Mouse (Mus musculus) Muller cell, postnatal 12 days (primary cell): Measurements from ENCODE around the gene Dnah7c.
A peak's percentile ranks its signal among the peaks of the same experiment; 100 is the strongest.
"Not testable (repeated sequence)": the region's sequence is repeated elsewhere in the genome, so short reads cannot be mapped to it uniquely, and the experiment has no call there.

Experiments used
- DNase-seq: peaks from one replicate; pipeline ENCODE4 v3.0.0-alpha.2; 2015; ENCODE audit errors: inconsistent ontology term

Dnah7c gene

DNA sequence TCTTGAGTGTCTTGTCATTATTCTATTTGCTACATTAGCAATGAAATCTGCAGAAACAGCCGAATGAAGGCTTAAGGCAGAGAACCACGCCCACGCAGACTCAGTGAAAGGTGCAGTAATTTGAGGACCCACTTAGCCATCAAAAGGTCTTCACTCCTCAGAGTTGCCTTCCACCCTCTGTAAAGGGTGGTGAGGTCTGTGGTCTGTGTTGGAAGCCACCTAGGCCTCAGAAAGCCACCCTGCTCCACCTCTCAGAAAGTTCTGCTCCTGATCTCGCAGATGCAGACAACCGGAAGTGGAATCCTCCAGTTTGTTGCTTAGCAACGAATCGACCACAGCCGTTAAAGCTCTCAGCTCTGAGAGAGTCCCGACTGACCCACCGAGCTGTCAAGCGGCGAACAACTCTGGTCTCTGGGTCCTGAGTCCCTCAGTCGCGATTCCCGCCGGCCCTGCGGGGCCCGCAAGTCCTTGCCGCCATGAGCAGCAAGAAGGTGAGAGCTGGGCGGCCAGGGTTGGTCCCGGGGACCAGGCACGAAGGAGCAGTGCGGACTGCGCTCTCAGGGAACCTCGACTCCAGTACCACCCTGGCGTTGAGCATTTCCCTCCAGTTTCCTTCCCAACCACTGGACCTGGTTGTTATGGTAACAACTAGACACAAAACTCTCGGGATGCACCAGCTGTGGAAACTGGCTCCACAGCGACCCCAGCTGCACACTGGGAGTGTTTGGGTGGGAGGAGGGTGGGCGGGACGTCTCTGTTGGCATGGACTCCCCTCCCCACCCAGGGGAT is at the start of gene Dnah7c:
TSS of gene Dnah7c (plus strand) at position 456 of the 789 bp plus-strand sequence.
- peak; percentile 34 for DNase-seq

DNA sequence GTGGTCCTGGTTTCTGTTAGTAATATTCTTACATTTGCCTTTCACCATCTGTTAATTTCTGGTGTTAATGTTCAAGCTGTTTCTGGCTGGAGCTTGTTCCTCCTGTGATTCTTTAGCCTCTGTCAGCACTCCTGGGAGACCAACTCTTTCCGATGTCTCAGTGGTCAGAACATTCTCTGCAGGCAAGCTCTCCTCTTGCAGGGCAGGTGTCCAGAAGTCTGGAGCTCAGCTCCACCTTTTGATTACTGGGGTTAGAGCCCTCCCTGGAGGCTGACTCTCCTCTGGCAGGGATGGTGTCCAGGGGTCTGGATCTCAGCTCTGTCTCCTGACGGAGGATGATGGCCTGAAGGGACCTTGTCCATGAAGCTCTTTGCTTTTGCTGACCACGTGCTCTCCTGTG is 44.8 kb upstream of the Dnah7c start:
- not testable (repeated sequence) for DNase-seq

DNA sequence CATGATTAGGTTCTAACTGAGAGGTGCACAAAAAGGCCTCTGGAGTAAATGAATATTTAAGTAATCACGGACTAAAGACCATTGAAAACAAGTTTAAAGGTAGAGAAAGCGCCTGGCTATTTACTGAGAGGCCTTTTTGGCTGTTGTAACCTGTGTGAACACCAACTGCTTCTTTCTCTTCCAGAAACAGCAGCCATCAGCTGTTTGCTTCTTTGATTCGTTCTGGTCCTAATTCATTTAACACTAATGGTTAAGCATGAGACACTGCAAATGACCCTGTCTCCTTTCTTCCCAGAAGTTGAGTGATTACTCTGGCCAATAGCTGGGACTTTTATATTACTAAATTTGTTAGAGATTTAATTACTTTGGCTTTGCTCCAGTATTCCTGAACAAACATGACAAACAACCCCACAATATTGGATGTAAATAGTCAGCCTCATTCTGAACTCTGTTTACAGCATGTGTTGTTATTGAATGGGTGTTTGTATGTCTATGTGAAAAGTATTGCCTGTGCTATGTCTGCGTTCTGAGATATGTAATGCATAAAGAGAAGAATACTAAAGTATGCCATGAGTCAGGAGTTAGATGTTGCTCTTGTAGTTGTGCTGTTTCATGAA is 30.6 kb upstream of the Dnah7c start:
- DNase-seq = not testable (repeated sequence)

DNA sequence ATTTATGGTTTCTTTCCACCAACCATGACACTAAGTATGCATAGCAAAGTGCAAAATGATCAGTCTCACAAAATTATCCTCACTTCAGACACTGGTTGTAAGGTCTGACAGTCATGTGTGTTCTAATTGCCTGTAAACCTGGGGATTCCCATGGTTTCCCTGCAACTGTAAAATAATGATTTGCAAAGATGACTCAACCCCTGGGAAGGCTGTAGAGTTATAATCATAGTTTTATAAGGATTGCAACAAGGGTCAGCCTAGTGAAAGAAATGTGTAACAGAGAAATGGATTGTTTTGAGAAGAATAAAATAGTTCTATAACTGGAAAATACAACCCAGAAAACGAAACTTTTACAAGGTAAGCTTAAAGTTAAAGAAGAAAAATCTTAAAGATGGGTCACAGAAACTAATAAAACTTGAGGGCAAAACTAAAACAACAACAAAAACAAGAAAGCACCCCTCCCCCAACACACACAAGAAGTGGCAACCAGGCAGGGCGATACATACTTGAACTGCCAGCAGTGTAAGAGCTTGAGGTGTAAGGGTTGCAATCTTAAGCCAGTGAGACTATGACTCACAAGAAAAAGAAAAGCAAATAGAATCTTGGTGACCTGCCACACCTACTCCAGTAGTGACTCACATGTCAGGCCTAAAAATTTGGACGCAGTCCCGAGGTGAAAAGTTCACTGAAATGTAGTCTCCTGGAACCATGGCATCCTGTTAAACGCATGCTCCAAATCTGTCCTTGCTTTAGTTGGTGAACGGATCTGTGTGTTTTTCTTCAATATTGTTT is 16.9 kb upstream of the Dnah7c start:
- peak; percentile 74 for DNase-seq

DNA sequence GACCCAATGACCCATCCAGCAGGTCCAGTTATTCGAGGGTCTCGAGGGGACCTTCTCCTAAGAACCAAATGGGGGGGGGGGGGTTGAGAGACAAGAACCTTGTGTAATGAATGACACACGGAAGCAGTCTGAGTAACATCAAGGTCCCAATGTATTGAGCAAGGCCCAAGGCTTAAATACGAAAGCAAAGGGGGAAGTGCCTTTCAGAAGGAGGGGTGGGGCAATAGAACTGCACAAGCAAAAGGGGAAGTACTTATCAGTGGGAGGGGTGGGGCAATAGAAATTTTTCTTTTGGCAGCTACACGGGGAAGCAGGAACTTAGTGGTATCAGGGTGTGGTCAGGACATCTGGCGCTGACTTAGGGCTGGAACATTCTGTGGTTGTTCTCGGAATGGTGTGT is 10.6 kb upstream of the Dnah7c start:
- DNase-seq = not testable (repeated sequence)

DNA sequence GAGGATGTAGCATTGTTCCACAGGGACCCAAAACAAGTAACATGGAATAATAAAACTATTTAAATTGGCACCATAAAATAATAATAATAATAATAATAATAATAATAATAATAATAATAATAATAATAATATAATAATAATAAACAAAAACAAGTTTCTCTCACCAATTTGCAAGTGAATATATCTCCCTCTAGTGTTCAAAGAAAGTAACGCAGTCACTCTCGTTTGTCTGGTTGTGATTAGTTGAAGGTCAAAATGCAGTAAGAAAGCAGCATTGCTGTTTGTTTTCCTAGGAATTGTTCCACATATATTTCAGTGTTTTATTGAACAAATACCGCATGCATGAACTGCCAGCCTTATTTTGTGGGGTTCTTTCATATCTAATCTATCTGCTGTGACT is 8.4 kb upstream of the Dnah7c start:
- peak; percentile 9 for DNase-seq

DNA sequence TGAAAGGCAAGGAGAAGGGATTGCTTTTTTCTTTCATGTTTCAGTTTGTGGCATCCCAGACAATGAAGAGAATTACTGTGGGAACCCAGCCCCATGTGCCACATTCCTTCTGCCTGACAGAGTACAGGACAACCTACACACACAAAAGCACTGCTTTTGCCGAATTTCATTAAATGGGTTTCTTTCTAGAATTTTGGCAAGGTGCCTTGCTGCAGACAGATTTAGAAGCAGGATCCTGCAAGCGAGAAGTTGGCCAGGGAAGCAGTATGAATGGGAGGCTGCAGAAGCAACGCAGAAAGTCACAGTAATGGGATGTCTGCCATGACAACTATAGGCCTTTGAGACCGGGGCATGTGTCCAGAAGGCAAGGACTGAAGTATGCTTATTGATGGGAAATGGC is 6.4 kb upstream of the Dnah7c start:
- not testable (repeated sequence) for DNase-seq

DNA sequence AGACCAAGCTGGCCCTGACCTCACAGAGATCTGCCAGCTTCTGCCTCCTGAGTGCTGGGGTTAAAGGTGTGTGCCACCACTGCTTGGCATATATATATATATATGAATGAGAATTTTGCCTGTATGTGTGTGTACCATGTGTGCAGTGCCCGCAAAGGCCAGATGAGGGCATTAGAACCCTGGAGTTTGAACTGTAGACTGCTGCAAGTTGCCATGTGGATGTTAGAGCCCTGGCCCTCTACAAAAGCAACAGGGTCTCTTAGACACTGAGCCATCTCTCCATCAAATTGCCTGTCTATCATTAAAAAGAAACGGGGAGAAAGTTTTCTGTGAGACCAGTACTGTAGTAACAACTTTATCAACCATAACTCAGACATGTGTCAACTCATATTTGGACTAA is 3.0 kb downstream of the Dnah7c start:
- no peak for DNase-seq

DNA sequence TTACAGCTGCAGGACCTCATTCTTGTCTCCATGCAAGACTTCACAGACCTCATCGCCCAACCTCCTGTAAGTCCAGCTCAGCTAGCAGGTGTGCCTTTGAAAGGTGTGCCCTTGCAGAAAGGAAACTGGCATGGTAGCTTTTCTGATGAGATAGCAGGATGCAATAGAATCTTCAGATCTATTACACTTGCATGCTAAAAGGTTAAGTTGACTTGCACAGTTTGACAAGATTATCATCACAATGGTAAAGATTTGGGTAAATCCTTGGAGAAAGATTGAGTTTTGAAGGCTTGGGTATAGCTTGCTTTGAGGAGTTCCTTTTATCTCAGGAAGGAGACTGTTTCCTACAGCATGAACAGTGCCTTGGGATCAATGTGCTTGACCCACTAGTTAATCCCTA is 89.3 kb downstream of the Dnah7c start:
- DNase-seq = not testable (repeated sequence)

DNA sequence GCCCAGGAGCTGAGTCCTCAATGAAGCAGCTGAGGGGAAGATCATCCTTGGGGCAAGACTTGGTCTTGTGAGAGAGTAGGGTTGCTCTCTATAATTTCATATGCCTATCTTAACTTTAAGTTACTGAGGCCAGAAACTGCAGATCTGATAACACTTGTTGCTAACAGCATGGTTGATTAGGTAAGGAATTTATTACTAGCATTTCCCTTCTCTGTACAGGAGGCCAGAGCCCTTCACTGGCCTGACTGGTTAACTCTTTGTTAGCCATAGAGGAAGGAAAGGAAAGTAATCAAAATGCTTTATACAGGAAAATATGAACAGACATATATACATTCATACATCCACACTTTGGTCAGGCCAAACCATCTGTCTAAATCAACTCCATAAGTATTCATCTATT is 95.6 kb downstream of the Dnah7c start:
- no peak for DNase-seq

DNA sequence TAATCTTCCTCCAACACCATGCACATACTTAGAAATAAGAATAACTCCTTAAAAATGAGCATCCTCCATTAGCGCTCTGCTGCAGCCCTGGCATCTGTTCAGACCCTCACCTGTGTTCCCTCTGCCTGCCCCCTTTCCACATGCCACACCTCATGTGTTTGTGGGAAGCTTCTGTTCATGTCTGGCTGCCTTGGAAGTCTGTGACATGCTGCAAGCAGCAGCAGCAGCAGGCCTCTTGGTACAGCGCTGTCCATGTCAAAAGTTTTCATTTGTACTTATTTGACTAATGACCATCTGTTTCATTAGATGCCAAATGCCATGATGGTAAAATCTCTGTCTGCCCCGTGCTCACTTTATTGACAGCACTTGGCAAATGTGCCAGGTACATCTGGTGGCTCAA is 101.1 kb downstream of the Dnah7c start:
- DNase-seq = not testable (repeated sequence)

DNA sequence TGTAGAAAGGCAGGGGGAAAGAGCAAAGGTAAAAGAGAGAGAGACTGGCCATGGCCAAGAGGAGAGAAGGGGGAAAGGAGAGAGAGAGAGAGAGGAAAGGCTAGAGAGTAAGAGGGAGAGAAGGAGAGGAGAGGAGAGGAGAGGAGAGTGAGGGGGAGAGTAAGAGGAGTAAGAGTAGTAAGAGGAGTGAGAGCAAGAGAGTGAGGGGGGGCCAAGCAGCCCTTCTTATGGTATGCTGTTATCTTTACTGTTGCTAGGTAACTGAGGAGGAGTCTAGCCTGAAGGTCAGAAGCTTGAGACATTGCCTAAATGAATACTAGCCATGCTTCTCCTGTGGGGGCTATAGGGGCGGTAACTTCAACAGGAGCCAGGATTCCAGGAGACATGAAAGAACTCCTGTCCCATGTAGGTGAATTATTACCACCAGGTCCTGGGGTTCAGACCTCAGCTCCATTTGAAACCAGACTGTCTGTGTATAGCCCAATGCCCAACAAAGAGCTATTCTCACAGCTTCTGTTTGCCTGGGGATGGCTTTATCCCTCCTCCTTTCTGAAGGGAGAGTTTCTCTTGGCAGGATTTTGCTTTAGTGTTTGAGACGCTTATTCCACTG is 119.5 kb downstream of the Dnah7c start:
- no peak for DNase-seq

DNA sequence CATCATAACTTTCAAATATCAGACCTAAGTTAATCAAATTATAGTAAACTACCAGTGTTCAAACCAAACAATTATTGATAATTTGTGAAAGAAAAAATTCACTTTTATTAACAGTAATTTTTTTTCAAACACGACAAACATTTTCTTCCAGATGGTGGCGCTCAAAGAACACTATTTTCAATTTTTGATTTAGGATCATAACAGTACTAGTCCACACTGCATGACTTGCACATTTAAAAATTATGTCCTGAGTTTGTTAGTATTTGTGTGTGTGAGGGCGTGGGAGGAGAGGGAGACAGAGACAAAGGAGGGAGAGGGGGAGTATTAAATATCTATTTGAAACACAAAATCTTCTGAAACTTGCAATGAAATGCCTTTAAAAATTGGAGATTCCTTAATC is 155.0 kb downstream of the Dnah7c start:
- peak; percentile 62 for DNase-seq

DNA sequence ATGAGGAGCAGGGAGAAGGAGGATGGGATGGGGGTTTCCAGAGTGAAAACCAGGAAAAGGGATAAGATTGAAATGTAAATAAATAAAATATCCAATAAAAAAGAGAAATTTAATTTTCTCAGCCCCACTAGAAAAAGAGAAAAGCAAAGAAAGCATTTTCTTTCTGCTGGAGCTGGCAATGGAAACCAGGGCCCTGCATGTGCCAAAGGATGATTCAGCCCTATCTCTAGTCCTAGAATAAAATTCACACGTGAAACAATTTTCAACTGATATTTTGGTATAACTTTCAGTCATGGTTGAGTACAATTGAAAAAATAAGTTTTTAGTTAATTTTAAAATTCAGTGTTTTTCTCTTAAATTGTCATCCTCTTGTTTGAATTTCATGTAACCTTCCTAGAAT is 168.4 kb downstream of the Dnah7c start:
- not testable (repeated sequence) for DNase-seq

DNA sequence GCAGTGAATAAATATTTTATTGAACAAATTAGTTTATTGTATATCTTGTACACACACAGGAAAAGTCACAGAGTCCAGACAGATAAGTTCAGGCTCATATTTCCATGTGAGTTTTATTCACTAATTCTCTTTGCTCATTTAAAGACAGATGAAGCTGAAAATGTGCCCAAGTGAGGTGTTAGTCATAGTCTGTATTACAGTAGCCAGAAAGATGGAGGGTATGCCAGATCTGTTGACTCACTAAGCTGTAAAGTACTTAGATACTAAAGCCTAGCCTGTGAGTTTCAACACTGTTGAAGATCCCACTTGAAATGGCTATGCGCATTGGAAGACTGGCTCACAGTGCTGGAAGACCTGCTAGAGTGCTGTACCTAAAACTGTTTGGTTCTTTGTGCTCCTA is 171.0 kb downstream of the Dnah7c start:
- peak; percentile 33 for DNase-seq

DNA sequence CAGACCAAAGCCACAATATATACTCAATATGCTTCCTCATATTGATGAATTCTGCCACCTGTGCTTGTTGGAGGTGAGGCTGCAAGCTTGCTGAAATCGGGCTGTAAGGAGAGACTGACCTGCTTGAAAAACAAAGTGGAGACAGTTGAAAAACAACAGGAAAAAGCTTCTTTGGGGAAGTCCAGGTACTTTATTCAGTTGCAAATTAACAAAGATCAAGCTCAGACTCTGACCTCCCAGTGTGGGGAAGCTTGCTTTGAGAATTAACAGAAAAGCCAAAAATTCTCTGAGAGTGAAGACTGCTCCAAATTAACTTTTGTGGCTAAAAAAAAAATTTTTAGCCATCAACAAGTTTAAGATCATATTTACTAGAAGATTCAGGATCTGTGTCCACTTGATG is 194.9 kb downstream of the Dnah7c start:
- DNase-seq = no peak

DNA sequence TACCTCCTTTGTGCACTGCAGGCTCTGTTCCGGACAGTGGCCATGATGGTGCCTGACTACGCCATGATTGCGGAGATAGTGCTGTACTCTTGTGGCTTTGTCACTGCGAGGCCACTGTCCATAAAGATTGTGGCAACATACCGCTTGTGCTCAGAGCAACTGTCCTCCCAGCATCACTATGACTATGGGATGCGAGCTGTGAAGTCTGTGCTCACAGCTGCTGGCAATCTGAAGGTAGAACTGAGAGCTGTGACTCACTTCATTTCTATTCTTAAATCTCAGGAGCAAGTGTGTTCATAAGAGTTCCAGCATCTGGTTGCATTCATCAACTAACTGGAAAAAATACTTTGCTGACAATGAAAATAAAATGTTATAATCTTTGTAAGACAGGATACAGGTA is 200.5 kb downstream of the Dnah7c start:
- DNase-seq = not testable (repeated sequence)

DNA sequence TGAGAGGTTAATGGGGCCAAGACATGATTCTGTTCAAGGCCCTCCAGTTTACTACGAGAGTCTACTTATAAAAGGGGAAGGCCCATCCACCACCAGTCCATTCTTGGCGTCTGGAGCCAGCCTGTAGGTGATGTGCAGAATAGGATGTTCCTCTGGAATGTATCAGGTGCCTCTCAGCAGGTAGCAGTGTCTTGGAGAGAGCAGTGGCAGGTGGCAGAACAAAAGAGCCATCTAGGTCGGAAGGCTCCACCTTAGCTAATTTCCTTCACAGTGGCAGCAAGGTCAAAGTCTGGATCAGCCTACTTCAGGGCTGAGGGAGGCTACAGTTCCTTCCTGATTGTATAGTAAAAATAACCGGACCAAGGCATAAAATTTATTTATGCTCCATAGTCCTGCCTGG is 224.4 kb downstream of the Dnah7c start:
- not testable (repeated sequence) for DNase-seq

DNA sequence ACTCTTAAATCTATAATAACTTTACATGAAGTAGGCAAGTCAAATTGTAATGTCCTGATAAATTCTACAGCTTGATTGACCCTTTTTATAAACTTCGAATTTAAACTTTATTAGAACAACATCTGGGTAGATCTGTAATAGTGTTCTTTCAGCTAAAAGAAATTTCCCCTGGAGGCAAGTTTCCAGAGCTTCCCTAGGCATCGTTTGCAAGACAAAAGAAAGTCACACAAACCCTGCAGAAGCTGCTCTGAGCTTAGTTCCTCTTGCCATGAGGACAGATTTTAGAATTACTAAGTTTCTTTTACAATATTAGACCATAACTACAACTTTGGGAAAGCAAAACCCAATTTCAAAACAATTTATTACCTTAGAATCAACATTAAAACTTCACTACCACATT is 227.3 kb downstream of the Dnah7c start:
- DNase-seq = not testable (repeated sequence)

DNA sequence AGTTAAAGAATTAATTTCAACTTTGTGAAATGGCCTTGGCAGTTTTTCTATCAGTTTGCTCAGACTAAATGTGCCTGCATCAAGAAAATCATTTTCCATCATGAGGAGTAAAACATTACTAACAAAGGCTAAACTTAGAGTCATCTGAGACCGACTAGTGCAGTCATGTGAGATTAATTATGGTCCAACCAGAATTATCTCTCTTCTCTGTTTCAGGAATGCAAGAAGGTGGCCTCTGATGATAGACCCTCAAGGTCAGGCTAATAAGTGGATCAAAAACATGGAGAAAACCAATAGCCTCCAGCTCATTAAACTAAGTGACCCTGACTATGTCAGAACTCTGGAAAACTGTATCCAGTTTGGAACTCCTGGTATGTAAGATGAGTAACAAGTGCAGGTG is 299.4 kb downstream of the Dnah7c start:
- DNase-seq = peak; percentile 21

DNA sequence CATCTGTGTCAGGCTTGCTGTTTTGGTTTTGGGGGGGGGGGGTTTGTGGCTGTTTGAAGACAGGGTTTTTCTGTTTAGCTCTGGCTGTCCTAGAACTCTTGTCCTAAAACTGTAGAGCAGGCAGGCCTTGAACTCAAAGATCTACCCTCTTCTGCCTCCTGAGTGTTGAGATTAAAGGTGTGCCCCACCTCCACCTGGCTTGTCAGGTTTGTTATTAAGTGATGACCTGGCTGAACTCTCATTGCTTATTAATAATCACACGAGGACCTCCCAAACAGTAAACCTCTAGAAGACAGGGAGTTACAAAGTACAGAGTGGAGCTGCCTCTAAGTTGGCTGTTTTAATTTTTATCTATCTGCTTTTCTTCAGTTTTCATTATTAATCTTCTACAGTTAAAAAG is 299.9 kb downstream of the Dnah7c start:
- peak; percentile 27 for DNase-seq

DNA sequence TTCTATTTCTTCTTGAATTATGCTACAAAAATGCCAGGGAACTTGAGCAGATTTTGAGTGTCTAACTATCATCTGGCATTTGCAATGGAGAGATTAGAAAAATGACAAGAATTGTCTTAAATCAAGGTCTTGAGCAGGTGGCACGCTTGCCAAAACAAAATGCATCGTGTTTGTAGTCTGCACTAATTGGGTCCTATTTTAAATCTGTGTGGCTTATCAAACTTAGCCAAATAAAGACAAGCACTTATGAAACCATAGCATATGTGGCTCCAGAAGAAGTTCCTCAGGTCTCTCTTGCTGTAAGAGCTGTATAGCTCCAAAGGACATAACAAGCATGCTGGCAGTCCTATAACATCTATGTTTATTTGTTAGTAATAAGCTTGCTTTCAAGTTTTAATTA is 300.3 kb downstream of the Dnah7c start:
- DNase-seq = not testable (repeated sequence)
